Mouse (Mus musculus) ES-Bruce4 (cell line): Measurements from ENCODE around the gene Stac.

Experiments used
- CTCF ChIP-seq: IDR thresholded peaks from one replicate; pipeline ENCODE4 v1.8.1; 2011; ENCODE audit warnings: low read depth, low read length
- EP300 ChIP-seq: IDR thresholded peaks from 2 replicates; pipeline ENCODE4 v1.6.1; 2011; ENCODE audit warnings: low read depth, low read length; ENCODE audit not compliant: insufficient read depth
- POLR2A ChIP-seq: IDR thresholded peaks from one replicate; pipeline ENCODE4 v1.8.1; 2011; ENCODE audit warnings: low read length; ENCODE audit not compliant: insufficient read depth

DNA sequence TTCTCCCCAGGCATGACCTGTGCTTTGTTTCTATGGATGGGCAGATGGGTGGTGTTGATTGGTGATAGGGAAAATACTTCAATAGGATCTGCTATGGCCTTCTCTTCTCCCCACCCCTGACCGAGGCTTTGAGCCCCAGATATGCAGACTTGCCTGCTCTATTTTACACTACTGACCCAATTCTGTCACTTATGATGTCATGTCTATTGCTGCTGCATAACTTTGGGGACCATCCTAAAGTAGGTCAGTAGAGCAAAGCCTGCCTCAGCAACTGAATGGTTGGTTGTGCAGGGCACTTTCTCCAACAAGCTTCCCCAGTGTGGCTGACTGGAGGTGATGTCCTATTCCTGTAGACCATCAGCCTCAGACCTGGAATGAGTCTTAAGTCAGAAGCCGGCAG is 69.0 kb downstream of the Stac start:
- TF ChIP-seq CTCF (no peak), EP300 (no peak), POLR2A (no peak)
